Mouse (Mus musculus) gastrocnemius, postnatal 25 days (tissue): ENCODE data around the gene Lsmem1. TPM values are rescaled to one million over a fixed set of nuclear protein-coding genes. Genes with fewer than 3 reads are reported as not detected.
"Not testable (repeated sequence)": the region's sequence is repeated elsewhere in the genome, so short reads cannot be mapped to it uniquely, and the experiment has no call there.

ENCODE experiments used
- DNase-seq: peaks from one replicate; pipeline ENCODE4 v3.0.0; 2022
- total RNA-seq, 2 experiments: library from RNA; stranded (reverse); gene quantifications; 1 replicate in 1 of 2; 2 replicates in 1 of 2; pipeline ENCODE4 v1.2.3; 2021

Gene Lsmem1
- total RNA-seq, 2 experiments from 2014 or later = 33.2 to 62.1 TPM

- no peak for DNase-seq
Measured at GRCm38 (mm10) chr12:40214888-40215876, 15.9 kb upstream of the Lsmem1 start.

- no peak for DNase-seq
Measured at GRCm38 (mm10) chr12:40209049-40209448, 9.8 kb upstream of the Lsmem1 start.

GRCm38 (mm10) chr12:40207909-40208308, 8.6 kb upstream of the Lsmem1 start:
- DNase-seq = no peak

GRCm38 (mm10) chr12:40202161-40203035, 3.1 kb upstream of the Lsmem1 start:
- DNase-seq = no peak

- DNase-seq = no peak
Measured at GRCm38 (mm10) chr12:40200484-40201235, 1.4 kb upstream of the Lsmem1 start.

GRCm38 (mm10) chr12:40199795-40200402, 609 bp upstream of the Lsmem1 start:
- peak; percentile 50 for DNase-seq

GRCm38 (mm10) chr12:40198427-40198826, 863 bp downstream of the Lsmem1 start:
- DNase-seq = peak; percentile 62

- no peak for DNase-seq
Measured at GRCm38 (mm10) chr12:40198019-40198418, 1.3 kb downstream of the Lsmem1 start.

- no peak for DNase-seq
Measured at GRCm38 (mm10) chr12:40197511-40197910, 1.8 kb downstream of the Lsmem1 start.

- no peak for DNase-seq
Measured at GRCm38 (mm10) chr12:40185474-40185873, 13.8 kb downstream of the Lsmem1 start.

GRCm38 (mm10) chr12:40177089-40177488, 22.2 kb downstream of the Lsmem1 start:
- no peak for DNase-seq

GRCm38 (mm10) chr12:40176158-40176557, 23.1 kb downstream of the Lsmem1 start:
- DNase-seq = no peak

- not testable (repeated sequence) for DNase-seq
Measured at GRCm38 (mm10) chr12:40175171-40175570, 24.1 kb downstream of the Lsmem1 start.

- no peak for DNase-seq
Measured at GRCm38 (mm10) chr12:40171637-40172036, 27.7 kb downstream of the Lsmem1 start.

GRCm38 (mm10) chr12:40169675-40170074, 29.6 kb downstream of the Lsmem1 start:
- no peak for DNase-seq

- DNase-seq = no peak
Measured at GRCm38 (mm10) chr12:40164621-40165020, 34.7 kb downstream of the Lsmem1 start.

GRCm38 (mm10) chr12:40160777-40161176, 38.5 kb downstream of the Lsmem1 start:
- DNase-seq = no peak

- DNase-seq = no peak
Measured at GRCm38 (mm10) chr12:40154188-40154587, 45.1 kb downstream of the Lsmem1 start.

GRCm38 (mm10) chr12:40152353-40153069, 46.8 kb downstream of the Lsmem1 start:
- DNase-seq = no peak

GRCm38 (mm10) chr12:40147319-40147718, 52.0 kb downstream of the Lsmem1 start:
- DNase-seq = no peak

GRCm38 (mm10) chr12:40146510-40146909, 52.8 kb downstream of the Lsmem1 start:
- DNase-seq = no peak
